Mouse (Mus musculus) heart, embryonic 12.5 days (tissue): ENCODE data around the gene Flnb. TPM values are rescaled to one million over a fixed set of nuclear protein-coding genes. Genes with fewer than 3 reads are reported as not detected.
A peak's percentile ranks its signal among the peaks of the same experiment; 100 is the strongest.

Experiments used
- ATAC-seq: fragments of 200-750 bp; cut with Nextera tagmentation; 2 replicates; pipeline ENCODE4 v1.8.0; 2017; ENCODE audit warnings: moderate TSS enrichment, moderate library complexity; ENCODE audit not compliant: insufficient number of reproducible peaks, low FRiP score
- H3K27ac ChIP-seq: fragments of 300-500 bp; sonication (generic); 2 replicates; pipeline ENCODE4 v1.5.1; 2016; ENCODE audit warnings: mild to moderate bottlenecking, moderate library complexity; ENCODE audit not compliant: poor library complexity, severe bottlenecking
- H3K27me3 ChIP-seq: fragments of 300-500 bp; sonication (generic); replicated peaks from 2 replicates; pipeline ENCODE4 v1.6.1; 2016; ENCODE audit warnings: mild to moderate bottlenecking, moderate library complexity
- H3K36me3 ChIP-seq: fragments of 300-500 bp; sonication (generic); 2 replicates; pipeline ENCODE4 v1.6.1; 2016; ENCODE audit warnings: mild to moderate bottlenecking, moderate library complexity
- H3K4me1 ChIP-seq: fragments of 300-500 bp; sonication (generic); replicated peaks from 2 replicates; pipeline ENCODE4 v1.6.1; 2016; ENCODE audit warnings: mild to moderate bottlenecking
- H3K4me2 ChIP-seq: fragments of 300-500 bp; sonication (generic); 2 replicates; pipeline ENCODE4 v1.6.1; 2016; ENCODE audit warnings: mild to moderate bottlenecking, moderate library complexity
- H3K4me3 ChIP-seq: fragments of 300-500 bp; sonication (generic); 2 replicates; pipeline ENCODE4 v1.5.1; 2016; ENCODE audit warnings: mild to moderate bottlenecking
- H3K9ac ChIP-seq: fragments of 300-500 bp; sonication (generic); 2 replicates; pipeline ENCODE4 v1.6.1; 2016; ENCODE audit warnings: mild to moderate bottlenecking, moderate library complexity
- H3K9me3 ChIP-seq: fragments of 300-500 bp; sonication (generic); replicated peaks from 2 replicates; pipeline ENCODE4 v1.6.1; 2016; ENCODE audit warnings: mild to moderate bottlenecking, moderate library complexity
- WGBS: fragments of 180-500 bp; shearing (Covaris S2); methylation state at CpG from one replicate; pipeline ENCODE4 v1.1.7; 2016; 5-methylcytosine and 5-hydroxymethylcytosine counted together
- polyA plus RNA-seq: library from polyadenylated mRNA; unstranded; fragments of >200 nt; fragmentation: Nextera tagmentation; extraction: Ambion mirVana; gene quantifications from 2 replicates; pipeline ENCODE4 v1.2.1, GENCODE M21; 2016

Gene Flnb
- polyA plus RNA-seq, 1 experiment from 2014 or later: 15.1 TPM

- ATAC-seq: no peak
Measured at GRCm38 (mm10) chr14:7994271-7994767, 176.6 kb downstream of the Flnb start, which contains the start of gene Dnase1l3. Gene Dnase1l3, minus strand, starts transcription at chr14:7994573.

GRCm38 (mm10) chr14:7997255-7997696 is 179.5 kb downstream of the Flnb start:
- Histone ChIP-seq H3K27me3 (peaks cover 38% of the 10 kb centered on the region), H3K4me2 (peak overlapping the region; percentile 65), H3K9ac (peak overlapping the region; percentile 54; the same call in 1 of the 2 replicates), H3K27ac (no peak overlapping the region), H3K36me3 (no peaks in the 10 kb centered on the region), H3K9me3 (no peaks in the 10 kb centered on the region), H3K4me1 (peaks cover 9% of the 10 kb centered on the region; the same call in 1 of the 2 replicates), H3K4me3 (peak overlapping the region; percentile 27)
- no peak for ATAC-seq
- WGBS: 2% methylated on average over 15 of the region's 15 CpGs

More at GRCm38 (mm10) chr14:7994271-7994767, 176.6 kb downstream of the Flnb start, which contains the start of gene Dnase1l3:
- 60% methylated on average over 8 of the region's 8 CpGs for WGBS
- no peak within 1 kb of the TSS for H3K9ac ChIP-seq
- no peak within 1 kb of the TSS for H3K4me2 ChIP-seq
- H3K9me3 ChIP-seq: no peaks in the 10 kb centered on the region
- H3K36me3 ChIP-seq: no peaks in the 10 kb centered on the region
- peaks cover 10% of the 10 kb centered on the region for H3K27me3 ChIP-seq
- H3K27ac ChIP-seq: no peak within 1 kb of the TSS
- no peak within 1 kb of the TSS for H3K4me3 ChIP-seq
- H3K4me1 ChIP-seq: no peaks in the 10 kb centered on the region

GRCm38 (mm10) chr14:7999030-7999429 is 181.3 kb downstream of the Flnb start:
- Histone ChIP-seq H3K4me2 (no peak overlapping the region), H3K9me3 (no peaks in the 10 kb centered on the region), H3K27ac (no peak overlapping the region), H3K4me3 (no peak overlapping the region), H3K4me1 (peaks cover 18% of the 10 kb centered on the region), H3K27me3 (peaks cover 42% of the 10 kb centered on the region), H3K36me3 (no peaks in the 10 kb centered on the region), H3K9ac (no peak overlapping the region)
- no peak for ATAC-seq
- 72% methylated on average over 3 of the region's 3 CpGs for WGBS

GRCm38 (mm10) chr14:7999435-7999834 is 181.7 kb downstream of the Flnb start:
- H3K27me3 ChIP-seq: peaks cover 46% of the 10 kb centered on the region
- peaks cover 18% of the 10 kb centered on the region for H3K4me1 ChIP-seq
- H3K4me2 ChIP-seq: no peak overlapping the region
- no peak overlapping the region for H3K9ac ChIP-seq
- no peak for ATAC-seq
- H3K27ac ChIP-seq: no peak overlapping the region
- no peaks in the 10 kb centered on the region for H3K9me3 ChIP-seq
- WGBS: 75% methylated on average over 5 of the region's 5 CpGs
- no peaks in the 10 kb centered on the region for H3K36me3 ChIP-seq
- no peak overlapping the region for H3K4me3 ChIP-seq

GRCm38 (mm10) chr14:8000247-8000646 is 182.5 kb downstream of the Flnb start:
- ATAC-seq: no peak
- Histone ChIP-seq H3K9ac (no peak overlapping the region), H3K27me3 (peaks cover 47% of the 10 kb centered on the region), H3K9me3 (no peaks in the 10 kb centered on the region), H3K4me2 (no peak overlapping the region), H3K4me3 (no peak overlapping the region), H3K4me1 (peaks cover 18% of the 10 kb centered on the region), H3K36me3 (no peaks in the 10 kb centered on the region), H3K27ac (no peak overlapping the region)
- 72% methylated on average over 5 of the region's 5 CpGs for WGBS

Other genes starting within 250 kb of the Flnb start
- gene Gm3558, start 249.4 kb upstream of the Flnb start, polyA plus RNA-seq: 0.10 and 0.43 TPM in 2 replicates
- not detected in 2 replicates for gene Gm10338, start 222.4 kb upstream of the Flnb start, polyA plus RNA-seq
- not detected in 2 replicates for gene Gm10128, start 174.0 kb upstream of the Flnb start, polyA plus RNA-seq
- not detected in 2 replicates for gene Gm26661, start 26.4 kb upstream of the Flnb start, polyA plus RNA-seq
- not detected in 2 replicates for gene Gm45521, start 139.3 kb downstream of the Flnb start, polyA plus RNA-seq
- gene Dnase1l3, start 176.6 kb downstream of the Flnb start, polyA plus RNA-seq: 0.04 TPM in 1 of 2 replicates, not detected in the other
- gene Abhd6, start 184.9 kb downstream of the Flnb start, polyA plus RNA-seq: 9.9 and 10.1 TPM in 2 replicates